Mouse (Mus musculus) heart, adult 18-20 months (tissue): ENCODE results near the gene Gnao1. TPM values are rescaled to one million over a fixed set of nuclear protein-coding genes. Genes with fewer than 3 reads are reported as not detected.

Source experiments
- DNase-seq, 2 experiments: peaks; one replicate each; pipeline ENCODE4 v3.0.0; 2021 to 2022; ENCODE audit warnings: mixed read lengths in 1 of 2
- total RNA-seq, 2 experiments: library from RNA; stranded (reverse); gene quantifications; 2 replicates each; pipeline ENCODE4 v1.2.3; 2021

Gnao1 gene
- total RNA-seq, 2 experiments from 2014 or later, result 20.7 to 21.7 TPM

DNA sequence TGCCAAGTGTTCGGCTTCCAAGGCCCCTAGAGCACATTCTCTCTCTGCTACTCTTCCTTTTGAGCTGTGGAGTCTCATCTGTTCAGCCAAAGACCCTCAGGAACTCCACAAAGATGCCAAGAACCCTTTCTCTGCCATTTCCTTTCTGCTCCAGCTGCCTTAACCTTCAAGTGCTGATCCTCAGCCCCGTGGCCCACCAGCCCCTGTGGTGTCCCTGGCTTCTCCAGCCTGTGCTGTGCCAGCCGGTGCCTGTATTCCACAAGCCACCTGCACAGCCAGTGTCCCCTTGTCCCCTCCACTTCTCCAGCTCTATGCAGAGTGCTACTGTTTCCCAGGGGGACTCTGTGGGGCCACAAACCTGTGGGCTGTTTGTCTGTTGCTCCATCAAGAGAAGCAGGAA, 83.8 kb downstream of the Gnao1 start:
- no peak for DNase-seq

DNA sequence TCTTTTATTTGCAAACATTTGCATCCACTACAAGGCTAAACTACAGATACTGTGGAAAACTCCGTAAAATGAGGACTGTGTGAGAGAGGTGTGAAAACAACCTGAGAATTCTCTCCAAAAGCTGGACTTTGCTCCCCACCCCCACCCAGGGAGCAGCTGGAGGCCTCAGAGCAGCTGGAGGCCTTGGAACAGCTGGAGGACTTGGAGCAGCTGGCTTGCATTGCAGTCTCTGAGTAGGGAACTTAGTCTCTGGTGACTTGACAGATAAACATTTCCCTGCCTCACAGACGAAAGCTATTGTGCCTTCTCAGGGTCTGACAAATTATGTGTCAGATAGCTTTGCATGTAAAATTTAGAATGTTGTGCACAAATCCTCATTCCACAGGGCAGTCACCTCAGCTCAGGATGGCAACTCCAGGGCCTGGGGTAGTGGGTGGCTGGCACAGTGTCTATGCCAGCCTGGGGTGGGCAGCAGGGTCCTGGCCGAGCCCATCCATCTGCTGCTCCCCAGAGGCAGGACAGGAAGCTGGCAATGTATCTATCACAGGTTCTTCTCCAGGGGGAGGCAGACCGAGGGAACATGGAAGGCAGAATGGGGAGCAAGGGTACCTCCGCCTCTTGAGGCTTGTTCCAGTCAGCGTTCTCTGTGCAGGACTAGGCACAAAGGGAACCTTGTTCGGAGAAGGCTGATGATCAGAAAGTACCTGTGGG, 87.2 kb downstream of the Gnao1 start:
- peak; percentile 48 to 60 for DNase-seq

DNA sequence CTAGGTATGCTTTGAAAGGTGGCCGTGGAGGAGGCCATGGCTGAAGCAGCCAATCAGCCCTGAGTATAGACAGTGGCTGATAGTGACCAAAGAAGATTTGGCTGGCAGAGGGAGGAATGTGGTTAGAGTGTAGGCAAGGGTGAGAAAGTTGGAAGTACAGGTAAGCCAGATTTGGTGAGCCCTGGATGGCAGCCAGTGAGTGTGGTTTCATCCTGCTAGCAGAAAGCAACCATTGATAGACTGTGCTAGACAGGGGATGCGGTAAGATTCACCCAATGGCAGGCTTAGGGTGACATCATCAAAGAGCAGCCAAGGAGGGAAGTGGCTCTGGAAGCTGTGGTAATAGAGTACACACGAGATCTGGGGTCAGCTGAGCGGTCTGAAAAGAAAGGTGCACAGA, 88.8 kb downstream of the Gnao1 start:
- no peak for DNase-seq

DNA sequence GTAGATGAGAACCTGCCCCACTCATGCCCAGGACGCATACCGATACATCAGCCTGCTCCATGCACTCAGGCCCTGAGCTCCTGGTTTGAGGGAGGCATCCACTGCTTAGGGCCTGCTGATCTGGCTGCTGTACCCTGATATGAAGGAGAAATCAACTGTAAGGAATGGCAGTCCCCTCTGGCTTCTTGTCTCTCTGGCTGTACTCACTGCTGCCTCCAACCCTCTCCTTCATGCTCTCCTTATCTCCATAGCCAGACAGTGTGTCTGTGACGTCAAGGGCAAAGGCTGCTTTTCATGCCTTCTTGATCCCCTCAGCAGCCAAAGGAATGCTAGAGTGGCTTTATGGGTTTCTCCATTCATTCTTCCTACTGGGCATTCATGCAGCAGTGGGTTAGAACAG, 92.3 kb downstream of the Gnao1 start:
- no peak for DNase-seq

DNA sequence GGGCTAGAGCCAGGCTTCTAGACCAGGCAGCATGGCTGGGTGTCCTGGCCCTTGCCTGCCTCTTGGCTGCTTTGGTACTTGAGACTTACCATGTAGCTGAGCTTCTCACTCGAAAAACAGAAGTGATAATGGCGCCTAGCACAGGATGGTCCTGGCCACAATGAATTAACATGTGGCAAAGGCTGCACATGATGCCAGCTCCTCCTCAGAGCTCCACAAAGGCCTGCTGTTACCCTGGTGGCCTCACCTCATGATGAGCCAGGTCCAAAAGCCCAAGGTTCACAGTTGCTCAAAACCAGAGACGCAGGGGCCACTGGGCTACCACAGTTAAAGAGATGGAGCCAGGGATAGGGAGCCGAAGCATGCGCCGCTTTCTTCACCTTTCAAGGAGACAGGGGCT, 97.2 kb downstream of the Gnao1 start:
- DNase-seq, result no peak

DNA sequence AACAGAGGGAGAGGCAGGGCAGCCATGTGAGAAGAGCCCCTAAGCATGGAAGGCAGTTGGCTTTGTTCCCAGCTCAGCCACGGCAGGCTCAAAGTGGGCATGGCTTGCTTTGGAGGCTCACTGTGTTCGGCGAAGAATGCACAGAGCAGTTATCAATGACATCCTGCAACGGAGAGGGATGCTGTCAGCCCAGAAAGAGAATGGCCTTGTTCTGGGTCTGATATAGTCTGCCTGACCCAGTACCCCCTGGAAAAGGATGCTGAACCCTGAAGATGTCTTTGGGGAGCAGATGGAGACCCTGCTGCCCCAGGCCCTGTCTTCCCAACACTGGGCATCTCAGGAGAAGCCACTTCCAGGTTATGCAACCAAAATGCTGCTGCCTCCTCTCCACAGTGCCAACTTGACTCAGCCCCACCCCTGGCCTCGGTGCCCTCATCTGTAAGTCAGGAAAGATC, 98.2 kb downstream of the Gnao1 start:
- no peak for DNase-seq

DNA sequence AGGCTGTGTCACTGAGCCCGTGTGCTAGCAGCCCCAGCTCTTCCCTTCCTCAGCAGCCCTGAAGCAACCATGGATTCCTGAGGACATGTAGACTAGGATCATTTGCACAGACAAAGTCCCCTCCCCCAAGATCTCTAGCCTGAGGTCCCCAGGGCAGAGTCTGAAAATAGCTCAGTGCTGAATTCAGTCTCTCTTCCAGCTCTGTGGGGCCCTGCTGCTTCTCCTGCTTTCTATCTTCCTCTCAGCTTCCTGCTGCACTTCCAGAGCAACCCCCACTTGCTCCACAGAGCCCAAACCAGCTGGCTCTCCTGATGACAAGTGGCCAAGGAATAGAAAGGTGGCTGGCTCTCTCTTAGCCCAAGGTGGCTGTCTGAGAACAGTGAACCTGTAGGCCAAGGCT, 98.8 kb downstream of the Gnao1 start:
- peak; percentile 37 to 63 for DNase-seq

DNA sequence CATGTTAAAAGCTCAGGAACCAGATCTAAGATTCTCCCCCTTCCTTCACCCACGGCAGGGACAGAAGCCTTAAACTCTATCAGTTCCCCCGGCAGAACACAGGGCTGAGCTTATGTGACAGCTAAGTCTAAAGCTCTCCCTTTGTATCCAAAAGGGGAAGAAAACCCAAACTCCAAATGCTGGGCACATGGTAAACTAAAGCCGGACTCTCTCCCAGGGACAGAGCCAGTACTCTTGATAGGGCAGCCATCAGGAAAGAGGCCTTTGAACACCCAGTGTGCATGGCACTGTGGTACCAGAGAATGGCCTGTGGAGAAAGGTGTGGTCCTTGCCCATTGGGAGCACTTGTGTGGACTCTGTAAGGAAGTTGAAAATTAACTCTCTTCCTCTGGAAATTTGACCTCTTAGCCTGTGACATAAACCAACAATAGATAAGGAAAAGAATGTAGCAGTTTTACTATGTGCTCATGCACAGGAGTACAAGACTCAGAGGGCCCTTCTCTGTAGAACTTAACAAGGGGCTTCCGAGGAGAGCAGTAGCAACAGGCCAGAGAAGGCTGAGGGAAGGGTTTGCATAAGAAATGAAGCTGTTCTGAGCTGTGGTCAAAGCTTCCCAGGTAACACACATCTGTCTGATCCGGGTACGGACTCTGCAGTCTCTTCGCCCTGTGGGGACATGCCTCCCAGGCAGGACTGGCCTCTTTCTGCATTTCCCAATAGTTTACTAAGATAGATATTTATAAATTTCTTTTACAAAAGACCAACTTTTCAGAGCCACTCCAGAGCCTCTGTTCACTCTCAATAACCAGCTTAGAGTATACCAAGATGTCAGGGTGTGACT, 102.2 kb downstream of the Gnao1 start:
- DNase-seq, result no peak

DNA sequence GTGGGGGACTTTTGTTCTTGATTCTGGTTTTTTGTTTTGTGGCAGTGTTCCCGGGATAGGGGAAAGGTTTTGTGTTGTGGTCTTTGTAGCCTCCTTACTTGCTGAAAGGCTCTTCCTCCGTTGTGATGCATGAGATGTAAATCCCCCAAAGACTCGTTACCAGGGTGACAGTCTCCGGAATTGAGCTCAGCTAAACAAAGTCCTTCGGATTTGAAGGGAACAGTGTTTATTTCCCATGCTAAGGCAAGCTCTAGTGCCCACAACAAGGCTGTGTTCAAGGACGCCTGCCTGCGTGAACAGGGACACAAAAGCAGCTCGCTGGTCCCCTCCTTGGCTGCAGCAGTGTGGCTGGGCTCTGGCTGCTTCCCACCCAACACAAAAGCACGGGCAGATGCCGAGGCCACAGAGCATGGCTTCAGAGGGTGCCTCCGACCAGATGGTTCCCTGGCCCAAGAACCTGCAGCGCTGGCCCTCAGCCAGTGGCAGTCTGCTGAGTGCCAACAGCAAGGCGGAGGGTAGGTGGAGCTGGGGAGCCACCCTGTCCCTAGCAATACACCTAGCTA, 108.2 kb downstream of the Gnao1 start:
- peak; percentile 52 to 57 for DNase-seq

DNA sequence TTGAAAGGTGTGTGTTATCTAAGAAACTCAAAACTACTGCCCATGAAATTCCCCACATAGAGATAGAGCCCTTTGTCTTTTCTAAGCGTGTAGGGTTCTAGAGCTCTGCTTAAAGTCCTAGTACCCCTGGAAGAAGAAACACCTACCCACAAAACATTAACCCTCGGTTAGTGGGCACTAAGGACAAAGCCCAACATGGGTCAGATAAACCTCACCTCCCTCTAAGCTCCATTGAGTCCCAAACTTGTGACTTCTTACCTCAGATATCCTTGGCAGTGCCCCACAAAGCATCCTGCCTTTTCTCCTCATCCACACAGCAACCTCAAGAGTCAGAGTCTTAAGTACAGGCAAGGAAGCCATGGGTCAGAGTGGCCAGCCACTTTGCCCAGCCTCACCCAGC, 108.8 kb downstream of the Gnao1 start:
- DNase-seq, result no peak

DNA sequence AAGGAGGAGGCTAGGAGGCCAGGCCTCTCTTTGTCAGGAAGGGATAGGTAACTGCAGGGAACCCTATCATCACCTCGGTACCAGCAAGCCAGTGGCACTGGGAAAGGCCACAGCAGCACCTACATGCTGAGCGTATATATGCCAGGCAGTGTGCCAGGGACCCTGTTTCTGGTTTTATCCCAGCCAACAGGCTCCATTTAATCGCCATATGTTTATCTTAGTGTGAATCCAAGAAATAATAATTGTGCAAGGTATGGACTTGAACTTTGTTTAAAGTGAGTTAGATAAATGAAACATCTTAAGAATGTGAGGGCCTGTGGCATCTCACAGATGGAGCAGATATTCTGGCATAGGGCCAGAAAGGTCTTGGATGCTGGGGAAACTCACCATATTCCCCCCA, 109.7 kb downstream of the Gnao1 start:
- DNase-seq, result no peak

DNA sequence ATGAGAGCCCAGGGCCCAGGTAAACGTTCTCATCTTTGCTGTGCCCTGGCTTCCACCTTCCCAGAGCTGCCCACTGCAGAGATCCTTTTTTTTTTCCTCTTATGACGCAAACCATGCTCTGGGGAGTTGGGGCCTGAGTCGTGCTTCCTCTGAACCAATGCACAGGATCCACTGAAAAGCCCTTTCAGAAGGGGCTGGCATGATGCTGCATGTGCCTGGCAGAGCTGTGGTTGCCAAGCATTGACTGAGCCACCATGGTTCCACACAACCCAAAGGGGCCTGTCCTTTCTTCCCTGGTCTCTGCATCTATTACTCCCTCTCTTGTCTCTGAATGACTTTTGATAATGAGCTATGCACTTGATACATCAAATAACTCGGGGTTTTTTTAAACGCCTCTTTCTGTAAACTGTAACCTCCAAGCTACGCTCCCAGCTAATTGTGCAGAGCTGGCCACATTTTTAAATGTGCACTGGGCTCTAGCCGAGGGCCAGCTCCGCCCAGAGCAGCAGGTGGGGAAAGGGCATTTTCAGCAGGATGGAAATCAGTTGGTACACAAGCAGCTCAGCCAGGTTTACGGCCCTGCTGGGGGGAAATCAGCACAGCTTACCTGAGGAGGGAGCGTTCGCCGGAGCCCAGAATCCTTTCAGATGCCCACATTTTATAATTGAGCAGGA, 110.3 kb downstream of the Gnao1 start:
- no peak for DNase-seq

DNA sequence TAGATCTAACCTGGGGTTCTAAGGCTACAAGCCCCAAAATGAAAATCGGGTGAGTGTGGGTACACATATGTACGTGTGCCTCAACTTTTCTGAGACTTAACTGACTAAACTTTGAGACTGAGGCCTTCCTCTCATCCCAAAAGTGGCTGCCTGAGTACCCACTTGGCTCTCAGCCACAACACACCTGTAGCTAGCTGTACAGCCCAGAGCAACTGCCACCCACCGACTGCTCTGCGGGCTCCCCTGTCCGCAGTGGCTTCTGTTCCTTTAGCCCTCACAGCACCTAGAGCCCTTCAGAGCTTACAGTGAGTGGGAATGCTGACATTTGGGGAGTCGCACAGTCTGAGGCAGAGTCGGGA, 110.8 kb downstream of the Gnao1 start:
- DNase-seq, result no peak

DNA sequence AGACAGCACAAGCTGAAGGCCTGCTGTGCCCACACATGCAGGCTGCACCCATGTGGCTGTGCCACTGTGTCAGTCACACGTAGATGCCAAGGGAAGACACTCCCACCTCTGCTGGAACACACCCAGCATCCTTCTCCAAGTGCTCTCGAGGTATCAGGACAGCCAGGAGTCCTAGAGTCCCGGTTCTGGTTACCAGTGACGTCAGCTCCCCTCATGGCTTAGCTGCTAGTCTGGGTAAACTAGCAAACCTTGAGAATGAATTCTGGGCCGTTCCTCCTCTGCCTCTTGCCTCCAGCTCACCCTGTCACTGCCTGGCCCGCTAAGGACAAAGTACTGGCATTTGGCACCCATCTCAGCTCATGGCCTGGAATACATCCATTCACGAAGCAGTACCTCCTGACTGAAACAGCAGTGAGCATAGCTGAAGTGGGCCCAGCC, 114.2 kb downstream of the Gnao1 start:
- DNase-seq, result peak in 1 of 2 experiments; percentile 55

DNA sequence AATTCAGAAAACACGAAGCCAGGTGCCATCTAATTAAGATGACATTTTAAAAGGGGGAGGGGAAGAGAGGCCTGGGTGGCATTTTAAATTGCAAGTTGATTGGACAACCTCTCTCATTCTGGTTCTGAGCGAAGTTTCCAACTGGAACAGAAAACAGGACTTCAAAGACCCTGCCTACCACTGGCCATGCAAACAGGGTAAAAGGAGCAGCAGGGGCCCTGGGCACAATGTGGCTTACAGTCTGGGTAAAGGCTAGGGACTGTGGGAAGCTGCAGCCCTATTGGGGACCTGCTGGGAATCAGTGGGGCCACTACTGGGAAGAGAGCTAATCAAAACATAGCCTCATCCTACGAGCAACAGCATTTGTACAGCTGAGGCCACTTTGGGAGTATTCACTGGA, 115.7 kb downstream of the Gnao1 start:
- DNase-seq, result no peak

DNA sequence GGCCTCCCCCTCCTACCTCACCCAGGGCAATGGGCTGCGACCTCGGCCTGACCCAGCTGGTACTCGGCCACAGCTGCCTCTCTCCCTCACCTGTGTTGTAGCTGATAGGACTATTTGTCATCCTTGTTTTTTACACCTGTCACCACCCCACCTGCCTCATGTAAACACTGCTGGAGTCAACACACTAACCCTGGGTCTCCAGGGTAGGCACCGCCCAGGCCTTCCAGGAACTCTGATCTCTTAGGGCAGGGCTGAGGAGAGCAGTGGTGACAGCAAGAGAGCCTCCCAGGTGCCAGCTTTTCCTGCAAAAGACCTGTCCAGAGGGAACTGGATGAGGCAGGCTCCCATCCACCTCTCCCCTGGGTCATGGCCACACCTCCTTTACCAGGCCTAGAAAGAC, 119.5 kb downstream of the Gnao1 start:
- DNase-seq, result no peak

DNA sequence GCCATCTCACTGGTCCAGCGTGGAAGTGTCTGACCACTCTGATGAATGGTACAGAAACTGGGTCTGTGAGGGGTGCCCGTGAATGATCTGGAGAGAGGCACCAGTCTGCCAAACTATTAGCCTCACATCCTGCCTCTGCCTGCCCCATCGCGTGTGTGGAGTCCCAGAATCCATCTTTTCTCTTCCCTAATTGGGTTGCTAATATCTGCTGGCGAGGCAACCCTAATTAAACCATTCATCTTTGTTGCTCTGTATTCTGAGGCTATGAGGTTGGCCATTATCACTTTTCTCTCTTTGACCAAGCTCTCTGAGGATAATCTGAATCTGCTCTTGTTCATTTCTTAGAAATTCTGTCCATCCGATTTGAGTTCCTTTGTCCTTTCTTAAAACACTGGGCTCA, 121.6 kb downstream of the Gnao1 start:
- no peak for DNase-seq

DNA sequence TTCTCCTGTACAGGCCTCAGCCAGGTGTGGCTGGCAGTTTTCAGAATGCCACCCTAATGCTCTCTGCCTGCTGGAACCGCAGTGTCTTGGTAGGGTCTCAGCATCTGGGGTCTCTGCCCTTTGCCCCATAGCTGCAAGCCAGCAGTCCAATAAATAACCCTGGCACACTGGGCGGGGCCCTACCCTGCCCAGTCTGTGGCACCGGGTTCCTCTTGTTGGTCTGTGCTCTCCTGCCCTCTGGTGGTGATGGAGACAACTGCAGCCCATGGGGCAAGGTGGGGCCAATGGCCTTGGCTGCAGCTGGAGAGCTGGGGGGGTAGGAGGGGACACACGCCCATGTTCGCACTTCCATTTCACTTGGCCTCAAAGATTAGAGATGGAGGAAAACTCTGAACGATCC, 123.1 kb downstream of the Gnao1 start:
- DNase-seq, result peak; percentile 76 to 93

DNA sequence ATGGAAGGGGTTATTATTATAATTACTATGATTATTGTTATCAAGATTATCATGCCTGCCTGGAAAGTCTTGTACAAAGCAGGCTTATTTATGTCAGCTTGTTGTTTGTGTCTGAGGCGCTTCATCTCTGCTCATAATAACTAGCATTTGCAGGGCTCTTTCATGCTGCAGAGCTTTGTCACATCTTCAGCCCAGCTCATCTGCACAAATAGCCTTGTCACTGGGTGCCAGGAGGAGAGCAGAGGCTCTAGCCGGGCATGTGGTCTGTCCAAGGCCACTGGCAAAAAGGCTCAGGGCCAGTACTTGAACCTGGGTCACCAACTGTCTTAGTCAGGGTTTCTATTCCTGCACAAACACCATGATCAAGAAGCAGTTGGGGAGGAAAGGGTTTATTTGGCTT, 123.5 kb downstream of the Gnao1 start:
- no peak for DNase-seq

DNA sequence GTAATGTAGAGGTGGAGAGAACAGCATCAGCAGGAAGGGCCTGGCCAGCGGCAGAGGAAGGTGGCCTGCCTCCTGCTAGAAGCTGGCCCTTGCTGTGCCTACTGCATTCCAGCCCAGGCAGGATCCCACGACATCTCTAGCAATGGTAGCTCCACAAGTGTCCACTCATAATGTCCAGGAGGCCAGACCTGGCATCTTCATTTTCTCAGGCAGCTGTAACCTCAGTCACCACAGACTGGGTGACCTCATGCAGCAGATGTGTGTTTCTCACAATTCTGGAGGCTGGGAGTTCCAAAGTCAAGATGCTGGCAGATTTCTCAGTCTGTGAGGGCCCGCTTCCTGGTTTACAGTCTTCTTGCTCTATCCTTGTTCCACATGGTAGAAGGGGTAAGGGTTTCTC, 128.4 kb downstream of the Gnao1 start:
- DNase-seq, result peak in 1 of 2 experiments; percentile 33

DNA sequence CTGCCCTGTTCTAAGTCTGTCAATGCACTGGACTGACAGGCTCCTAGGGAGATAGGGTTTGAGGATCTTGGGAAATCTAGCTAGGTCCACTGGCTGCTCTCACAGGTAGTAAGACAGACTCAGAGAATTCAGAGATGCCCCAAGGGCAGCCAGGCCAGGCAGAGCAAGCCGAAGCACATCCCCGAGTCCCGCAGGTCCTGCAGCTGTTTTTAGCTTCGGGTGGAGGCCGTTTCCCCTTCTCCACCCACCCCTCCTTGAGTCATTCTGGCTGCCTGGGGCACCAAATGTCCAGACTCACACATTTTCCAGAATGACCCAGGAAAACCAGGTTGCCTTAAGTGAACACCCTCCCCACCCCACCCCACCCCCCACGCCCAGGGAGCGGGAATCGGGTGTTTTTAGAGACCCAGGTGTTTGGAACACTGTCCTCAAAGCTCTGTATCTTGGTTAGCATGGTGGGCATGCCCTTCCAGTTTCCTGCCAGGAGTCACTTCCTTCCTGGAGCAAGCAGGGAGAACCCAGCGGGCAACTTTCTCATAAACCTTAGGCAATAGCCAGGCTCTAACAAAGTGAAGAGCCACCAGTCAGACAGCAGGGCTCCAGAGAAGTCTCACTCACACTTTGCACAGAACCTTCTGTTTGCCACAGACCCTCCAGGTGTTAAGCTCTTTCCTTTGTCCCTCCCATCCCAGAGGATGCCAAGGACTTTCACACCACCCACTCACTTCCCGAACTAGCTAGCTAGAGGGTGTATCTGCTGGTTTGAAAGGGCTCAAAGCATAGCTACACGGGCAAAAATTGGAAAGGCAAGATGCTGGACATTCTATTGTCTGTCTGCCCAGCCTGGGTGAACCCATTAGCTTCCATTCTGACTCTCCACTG, 131.0 kb downstream of the Gnao1 start:
- DNase-seq, result no peak

DNA sequence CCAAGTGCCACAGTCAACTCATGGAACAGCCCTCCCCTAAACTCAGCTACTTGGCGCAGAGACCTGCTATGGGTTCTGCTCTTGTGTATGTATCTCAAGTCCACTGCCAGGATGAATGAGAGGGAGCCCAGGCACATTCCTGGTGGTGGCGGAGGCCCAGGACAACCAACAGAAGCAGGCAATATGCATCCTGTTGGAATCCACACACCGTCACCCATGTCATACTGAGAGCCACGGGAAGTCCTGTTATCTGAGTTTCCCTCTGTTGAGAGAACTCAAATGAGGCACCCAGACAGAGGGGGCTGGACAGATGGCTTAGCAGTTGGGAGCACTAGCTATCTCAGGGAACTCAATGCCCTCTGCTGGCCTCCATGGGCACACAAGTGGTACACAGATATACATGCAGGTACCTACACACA, 131.9 kb downstream of the Gnao1 start:
- no peak for DNase-seq
